Mouse (Mus musculus): ENCODE measurements around the gene Ap4b1. TPM values are rescaled to one million over a fixed set of nuclear protein-coding genes. Genes with fewer than 3 reads are reported as not detected.
"Not testable (repeated sequence)": the region's sequence is repeated elsewhere in the genome, so short reads cannot be mapped to it uniquely, and the experiment has no call there.

The Ap4b1 gene
- polyA plus RNA-seq, 1 experiment from 2014 or later = 20.6 TPM

DNA sequence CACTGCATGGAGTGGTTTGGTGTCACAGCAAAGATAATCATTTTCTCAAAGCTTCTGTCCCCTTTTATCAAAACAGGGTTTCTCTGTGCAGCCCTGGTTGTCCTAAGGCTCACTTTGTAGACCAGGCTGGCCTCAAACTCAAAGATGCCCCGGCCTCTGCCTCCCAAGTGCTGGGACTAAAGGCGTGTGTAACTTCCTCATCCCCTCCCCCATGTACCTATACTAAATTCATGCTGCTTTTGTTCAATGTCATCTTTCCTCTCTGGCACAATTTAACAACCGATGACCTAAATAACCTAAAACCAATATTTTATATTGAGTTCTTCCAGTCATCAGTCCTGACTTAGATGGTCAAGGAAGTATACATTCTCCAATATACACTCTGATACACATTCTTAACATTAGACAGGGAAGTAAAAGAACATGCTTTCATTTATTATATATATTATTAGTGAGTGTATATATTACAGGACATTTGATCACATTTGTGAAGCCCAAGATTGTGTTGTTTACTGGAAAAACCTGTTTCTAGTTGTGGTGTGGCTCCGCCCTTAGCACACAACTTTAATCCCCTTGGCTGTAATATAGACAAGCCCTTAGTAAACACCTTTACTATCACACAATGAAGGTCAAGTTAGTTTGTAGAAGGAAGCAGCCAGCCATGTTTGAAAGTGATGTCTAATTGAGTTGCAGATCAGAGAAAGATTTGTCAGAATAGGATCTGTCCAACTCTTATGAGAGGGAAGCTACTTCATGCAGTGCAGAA lies 26.3 kb upstream of the Ap4b1 start:
- ATAC-seq = 0 out of 2 replicates have a peak, but pooled peaks have one; percentile 42
- Histone ChIP-seq H3K9ac (no peak overlapping the region), H3K36me3 (peaks cover 1% of the 10 kb centered on the region; the same call in 1 of the 2 replicates), H3K4me3 (replicated peaks) (no peak overlapping the region), H3K27ac (no peak overlapping the region), H3K4me2 (replicated peaks) (no peak overlapping the region), H3K4me1 (replicated peaks) (peaks cover 6% of the 10 kb centered on the region; the same call in 1 of the 2 replicates), H3K9me3 (no peaks in the 10 kb centered on the region), H3K27me3 (replicated peaks) (no peaks in the 10 kb centered on the region)
- WGBS = 62% methylated on average over 4 of the region's 4 CpGs

DNA sequence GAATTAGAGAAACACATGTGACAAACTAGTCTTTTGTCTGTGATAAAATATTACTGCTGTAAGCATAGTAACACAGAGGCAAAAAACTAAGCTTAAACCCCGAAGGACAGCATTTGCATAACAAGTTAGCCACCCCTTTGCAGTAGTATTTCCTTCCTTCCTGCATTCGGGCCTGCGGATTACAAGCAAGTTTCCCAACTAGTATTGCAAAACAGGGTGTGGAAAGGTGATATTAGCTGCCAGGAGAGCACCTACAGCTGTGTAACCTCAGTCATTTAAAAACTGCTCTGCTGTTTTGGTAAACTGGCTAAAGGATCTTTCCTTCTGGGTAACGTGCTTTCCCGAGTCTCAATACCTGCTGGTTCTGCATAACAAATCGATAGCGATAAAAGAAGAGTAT lies 22.1 kb upstream of the Ap4b1 start:
- Histone ChIP-seq H3K27ac (no peak overlapping the region), H3K27me3 (replicated peaks) (no peaks in the 10 kb centered on the region), H3K9me3 (no peaks in the 10 kb centered on the region), H3K4me3 (replicated peaks) (no peak overlapping the region), H3K9ac (no peak overlapping the region), H3K4me1 (replicated peaks) (0 out of 2 replicates have a peak, but pooled peaks cover 6% of the 10 kb centered on the region), H3K4me2 (replicated peaks) (no peak overlapping the region), H3K36me3 (no peaks in the 10 kb centered on the region)
- 65% methylated on average over 7 of the region's 7 CpGs for WGBS
- no peak for ATAC-seq

DNA sequence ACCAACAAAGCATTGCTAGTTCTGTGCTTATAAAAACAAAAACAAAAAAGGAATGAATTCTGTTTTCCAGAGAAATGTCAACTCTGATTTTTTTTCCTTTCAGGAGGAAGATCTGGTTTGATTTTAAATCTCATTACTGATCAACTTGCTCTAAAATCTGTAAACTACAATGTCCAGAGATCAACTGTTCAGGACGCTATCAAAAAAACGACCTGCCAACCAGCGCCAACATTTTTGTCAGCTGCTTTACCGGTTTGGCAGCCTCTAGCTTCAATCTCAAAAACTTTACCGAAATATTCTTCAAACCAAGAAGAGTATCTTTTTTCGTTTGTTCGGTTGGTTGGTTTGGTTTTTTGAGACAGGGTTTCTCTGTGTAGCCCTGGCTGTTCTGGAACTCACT lies 20.2 kb upstream of the Ap4b1 start:
- peak overlapping the region; percentile 69 for H3K4me2 ChIP-seq (replicated peaks)
- no peaks in the 10 kb centered on the region for H3K36me3 ChIP-seq
- no peaks in the 10 kb centered on the region for H3K27me3 ChIP-seq (replicated peaks)
- peak overlapping the region; percentile 98 for H3K4me3 ChIP-seq (replicated peaks)
- H3K9ac ChIP-seq = no peak overlapping the region
- ATAC-seq = no peak
- 78% methylated on average over 7 of the region's 7 CpGs for WGBS
- H3K27ac ChIP-seq = no peak overlapping the region
- no peaks in the 10 kb centered on the region for H3K9me3 ChIP-seq
- H3K4me1 ChIP-seq (replicated peaks) = no peaks in the 10 kb centered on the region

DNA sequence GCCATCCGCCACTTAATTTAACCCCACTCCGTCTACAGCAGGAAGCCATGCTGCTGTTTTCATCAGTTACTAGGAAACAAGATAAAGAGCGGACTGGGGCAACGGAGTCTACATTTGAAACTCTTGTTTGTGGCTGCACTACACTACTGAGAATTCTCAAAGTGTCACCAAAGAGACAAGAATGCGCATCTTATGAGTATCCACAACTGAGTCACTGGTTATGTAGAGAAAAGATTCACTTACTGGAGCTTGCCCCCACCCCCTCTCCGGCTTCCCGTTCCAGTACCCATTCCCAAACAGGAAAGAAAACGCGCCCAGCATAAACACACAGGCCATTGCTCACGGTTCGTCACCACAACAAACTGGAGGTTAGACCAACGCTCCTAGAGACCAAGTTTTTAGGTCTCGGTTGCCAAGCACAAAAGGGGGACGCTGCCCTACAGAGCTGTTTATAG lies 19.4 kb upstream of the Ap4b1 start:
- no peaks in the 10 kb centered on the region for H3K9me3 ChIP-seq

DNA sequence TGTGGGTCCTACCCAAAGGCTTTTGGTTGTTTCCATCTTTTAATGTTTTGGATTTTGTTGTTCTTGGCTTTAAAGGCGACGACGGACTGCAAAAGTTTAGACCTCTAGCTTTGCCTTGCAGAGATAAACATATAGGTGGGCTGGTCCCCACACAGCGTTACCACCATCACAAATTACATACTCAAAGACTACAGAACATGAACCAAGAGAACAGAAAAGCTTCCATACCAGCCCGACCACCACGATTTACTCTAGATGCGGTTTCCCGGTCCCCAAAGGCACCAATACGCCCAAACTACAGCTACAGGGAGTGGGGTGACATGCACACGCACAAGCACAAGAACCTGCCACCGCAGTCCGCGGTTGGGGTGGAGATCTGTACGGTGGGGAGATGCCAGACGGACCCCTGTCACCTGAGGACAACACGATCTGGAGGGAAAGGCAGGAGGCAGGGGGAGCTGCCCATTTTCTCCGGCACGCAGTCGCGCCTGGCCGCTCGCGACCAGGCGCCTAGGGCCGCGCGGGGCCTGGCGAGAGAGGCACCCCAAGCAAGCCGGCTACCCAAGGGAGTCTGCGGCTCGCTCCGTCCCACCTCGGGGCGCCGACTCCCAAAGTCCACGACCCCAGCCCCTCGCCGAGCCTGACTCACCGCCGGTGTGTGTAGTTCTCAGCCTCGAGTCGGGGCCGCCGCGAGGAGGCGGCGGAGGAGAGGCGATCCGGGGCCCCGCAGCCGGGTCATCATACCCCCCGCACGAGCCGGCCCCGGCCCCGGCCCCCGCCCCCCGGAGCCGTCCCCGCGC lies 18.8 kb upstream of the Ap4b1 start:
- peak overlapping the region; percentile 98 for H3K4me3 ChIP-seq (replicated peaks)
- peak overlapping the region; percentile 91 for H3K27ac ChIP-seq
- WGBS = under 1% methylated on average over 60 of the region's 61 CpGs
- no peaks in the 10 kb centered on the region for H3K4me1 ChIP-seq (replicated peaks)
- peak overlapping the region; percentile 97 for H3K9ac ChIP-seq
- peak overlapping the region; percentile 69 for H3K4me2 ChIP-seq (replicated peaks)
- ATAC-seq = peak; percentile 82
- H3K9me3 ChIP-seq = no peaks in the 10 kb centered on the region
- no peaks in the 10 kb centered on the region for H3K36me3 ChIP-seq
- no peaks in the 10 kb centered on the region for H3K27me3 ChIP-seq (replicated peaks)

More for the DNA sequence above, 19.4 kb upstream of the Ap4b1 start:
- under 1% methylated on average over 14 of the region's 14 CpGs for WGBS
- Histone ChIP-seq H3K36me3 (no peaks in the 10 kb centered on the region), H3K4me1 (replicated peaks) (no peaks in the 10 kb centered on the region), H3K27ac (peak overlapping the region; percentile 91), H3K4me3 (replicated peaks) (peak overlapping the region; percentile 98), H3K4me2 (replicated peaks) (peak overlapping the region; percentile 69), H3K27me3 (replicated peaks) (no peaks in the 10 kb centered on the region), H3K9ac (peak overlapping the region; percentile 97)
- ATAC-seq = no peak

DNA sequence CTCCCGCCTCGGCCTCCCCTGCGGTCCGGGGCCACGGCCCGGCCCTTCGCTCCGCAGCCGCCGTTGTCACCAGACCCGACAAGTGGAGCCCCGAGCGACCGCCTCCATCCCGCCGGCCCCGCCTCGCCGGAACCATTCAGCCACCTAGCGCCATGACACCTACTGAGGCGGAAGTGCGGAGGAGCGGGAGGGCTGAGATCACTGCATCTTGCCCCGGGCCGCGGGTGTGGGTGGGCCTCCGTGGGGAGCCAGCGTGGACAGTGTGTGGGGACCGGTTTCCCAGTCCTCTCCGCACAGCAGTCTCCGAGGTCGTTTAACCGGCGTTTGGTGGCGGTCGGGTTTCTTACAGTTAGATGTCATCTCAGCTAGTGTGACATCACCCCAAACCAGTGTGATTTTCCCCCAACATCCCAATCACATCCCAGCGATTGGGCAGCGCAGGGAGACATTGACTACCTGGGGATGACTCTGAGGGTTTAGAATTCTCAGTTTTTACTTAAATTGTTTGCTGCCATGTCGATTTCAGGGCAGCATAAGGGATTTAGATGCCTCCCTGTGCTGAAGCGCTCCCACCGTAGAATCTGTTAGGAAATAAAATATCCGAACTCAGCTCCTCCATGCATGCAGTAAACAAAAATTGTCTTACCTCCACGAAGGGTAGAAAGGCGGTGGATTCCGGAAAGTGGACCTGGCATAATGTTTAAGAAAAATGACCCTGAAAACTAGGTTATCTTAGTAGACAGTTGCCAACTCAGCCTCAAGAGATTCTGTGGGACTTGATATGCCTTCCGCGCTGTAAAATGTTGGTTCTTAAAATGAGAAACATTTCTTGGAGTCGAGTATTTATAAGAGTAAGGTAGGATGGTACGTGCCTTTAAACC lies 17.9 kb upstream of the Ap4b1 start, which contains the start of gene Hipk1:
TSS of gene Hipk1 (minus strand) at position 334 of the 881 bp plus-strand sequence.
- no peaks in the 10 kb centered on the region for H3K27me3 ChIP-seq (replicated peaks)
- no peaks in the 10 kb centered on the region for H3K36me3 ChIP-seq
- H3K27ac ChIP-seq = peak within 1 kb of the TSS; percentile 91
- peak within 1 kb of the TSS; percentile 98 for H3K4me3 ChIP-seq (replicated peaks)
- H3K9me3 ChIP-seq = no peaks in the 10 kb centered on the region
- H3K4me1 ChIP-seq (replicated peaks) = no peaks in the 10 kb centered on the region
- WGBS = 9% methylated on average over 49 of the region's 49 CpGs
- ATAC-seq = peak; percentile 97
- peak within 1 kb of the TSS; percentile 97 for H3K9ac ChIP-seq
- H3K4me2 ChIP-seq (replicated peaks) = peak within 1 kb of the TSS; percentile 69

DNA sequence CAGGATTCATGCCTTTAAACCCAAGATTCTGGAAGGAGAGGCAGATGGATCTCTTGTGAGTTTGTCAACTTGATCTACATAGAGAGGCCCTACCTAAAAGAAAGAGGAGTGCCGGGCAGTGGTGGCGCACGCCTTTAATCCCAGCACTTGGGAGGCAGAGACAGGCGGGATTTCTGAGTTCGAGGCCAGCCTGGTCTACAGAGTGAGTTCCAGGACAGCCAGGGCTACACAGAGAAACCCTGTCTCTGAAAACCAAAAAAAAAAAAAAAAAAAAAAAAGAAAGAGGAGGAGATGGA lies 17.3 kb upstream of the Ap4b1 start:
- H3K4me2 ChIP-seq (replicated peaks) = peak overlapping the region; percentile 69
- H3K4me3 ChIP-seq (replicated peaks); H3K27me3 ChIP-seq (replicated peaks); H3K36me3 ChIP-seq; H3K9me3 ChIP-seq; H3K4me1 ChIP-seq (replicated peaks); ATAC-seq; H3K9ac ChIP-seq; H3K27ac ChIP-seq: not testable (repeated sequence)
- 79% methylated on average over 5 of the region's 5 CpGs for WGBS

DNA sequence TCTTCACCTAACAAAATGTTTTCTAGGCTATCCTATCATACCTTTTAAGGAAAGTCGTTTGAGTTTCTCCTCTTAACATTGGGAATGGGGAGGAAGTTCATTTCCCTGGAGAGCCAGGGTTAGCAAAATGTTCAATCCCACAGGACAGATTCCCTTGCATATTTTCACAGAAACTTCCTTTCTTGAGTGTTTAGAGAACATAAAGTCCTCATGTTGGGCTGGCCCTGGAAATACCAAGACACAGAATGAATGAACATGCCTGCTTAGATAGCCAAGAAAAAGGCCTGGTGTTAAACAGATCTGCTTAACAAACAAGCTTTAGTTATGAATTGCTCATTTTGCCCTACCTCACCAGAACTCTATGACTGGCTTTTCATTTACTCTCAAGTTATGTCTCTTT lies 16.8 kb upstream of the Ap4b1 start:
- H3K36me3 ChIP-seq = no peaks in the 10 kb centered on the region
- no peaks in the 10 kb centered on the region for H3K4me1 ChIP-seq (replicated peaks)
- no peaks in the 10 kb centered on the region for H3K9me3 ChIP-seq
- H3K4me2 ChIP-seq (replicated peaks) = no peak overlapping the region
- no peak overlapping the region for H3K27ac ChIP-seq
- ATAC-seq = no peak
- 70% methylated on average over 1 of the region's 1 CpGs for WGBS
- H3K27me3 ChIP-seq (replicated peaks) = no peaks in the 10 kb centered on the region
- H3K4me3 ChIP-seq (replicated peaks) = no peak overlapping the region
- no peak overlapping the region for H3K9ac ChIP-seq

DNA sequence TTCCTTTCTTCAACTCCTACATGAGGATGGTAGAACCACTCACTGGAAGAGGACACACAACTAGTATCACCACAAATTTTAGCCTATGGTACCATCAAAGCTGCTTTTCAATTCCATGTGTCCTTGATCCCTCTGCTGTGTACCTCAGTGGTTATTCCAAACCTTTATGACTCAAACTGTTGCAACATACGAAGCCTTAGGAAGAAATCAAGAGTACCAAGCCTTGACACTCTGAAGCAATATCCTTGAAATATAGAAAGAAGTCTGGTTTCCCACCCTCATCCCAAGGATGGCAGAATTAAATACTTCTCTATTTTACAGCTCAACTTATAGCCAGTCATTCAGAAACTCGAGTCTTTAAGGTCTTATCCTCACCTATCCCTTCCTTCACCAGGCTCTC lies 12.9 kb upstream of the Ap4b1 start:
- Histone ChIP-seq H3K4me3 (replicated peaks) (no peak overlapping the region), H3K9ac (no peak overlapping the region), H3K27me3 (replicated peaks) (no peaks in the 10 kb centered on the region; the same call in 1 of the 2 replicates), H3K27ac (no peak overlapping the region), H3K9me3 (no peaks in the 10 kb centered on the region), H3K4me2 (replicated peaks) (no peak overlapping the region), H3K4me1 (replicated peaks) (no peaks in the 10 kb centered on the region), H3K36me3 (no peaks in the 10 kb centered on the region)
- 63% methylated on average over 2 of the region's 2 CpGs for WGBS
- no peak for ATAC-seq

DNA sequence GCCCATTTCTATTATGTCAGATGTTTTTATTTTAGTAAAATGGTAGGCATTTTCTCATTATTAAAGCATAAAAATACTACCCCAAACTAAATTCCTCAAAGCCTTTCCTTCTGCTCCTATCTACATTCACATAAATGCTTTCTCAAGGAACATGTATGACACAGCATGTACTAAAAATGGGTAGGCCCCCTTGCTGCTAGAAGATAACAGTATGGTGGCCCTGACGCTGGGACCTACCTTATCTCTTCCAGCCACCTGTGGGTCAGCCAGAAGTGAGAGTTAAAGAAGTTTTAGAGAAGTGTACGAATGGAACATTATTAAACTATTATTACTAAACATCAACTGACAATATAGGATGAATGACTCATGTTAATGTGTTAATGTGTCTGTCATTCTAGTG lies 9.8 kb upstream of the Ap4b1 start:
- WGBS = 69% methylated on average over 2 of the region's 2 CpGs
- H3K4me2 ChIP-seq (replicated peaks) = no peak overlapping the region
- no peaks in the 10 kb centered on the region; the same call in 1 of the 2 replicates for H3K27me3 ChIP-seq (replicated peaks)
- H3K4me3 ChIP-seq (replicated peaks) = no peak overlapping the region
- peak; percentile 43; the same call in 1 of the 2 replicates for ATAC-seq
- H3K4me1 ChIP-seq (replicated peaks) = peaks cover 8% of the 10 kb centered on the region
- peaks cover 12% of the 10 kb centered on the region; the same call in 1 of the 2 replicates for H3K36me3 ChIP-seq
- H3K27ac ChIP-seq = no peak overlapping the region
- no peaks in the 10 kb centered on the region for H3K9me3 ChIP-seq
- H3K9ac ChIP-seq = no peak overlapping the region

DNA sequence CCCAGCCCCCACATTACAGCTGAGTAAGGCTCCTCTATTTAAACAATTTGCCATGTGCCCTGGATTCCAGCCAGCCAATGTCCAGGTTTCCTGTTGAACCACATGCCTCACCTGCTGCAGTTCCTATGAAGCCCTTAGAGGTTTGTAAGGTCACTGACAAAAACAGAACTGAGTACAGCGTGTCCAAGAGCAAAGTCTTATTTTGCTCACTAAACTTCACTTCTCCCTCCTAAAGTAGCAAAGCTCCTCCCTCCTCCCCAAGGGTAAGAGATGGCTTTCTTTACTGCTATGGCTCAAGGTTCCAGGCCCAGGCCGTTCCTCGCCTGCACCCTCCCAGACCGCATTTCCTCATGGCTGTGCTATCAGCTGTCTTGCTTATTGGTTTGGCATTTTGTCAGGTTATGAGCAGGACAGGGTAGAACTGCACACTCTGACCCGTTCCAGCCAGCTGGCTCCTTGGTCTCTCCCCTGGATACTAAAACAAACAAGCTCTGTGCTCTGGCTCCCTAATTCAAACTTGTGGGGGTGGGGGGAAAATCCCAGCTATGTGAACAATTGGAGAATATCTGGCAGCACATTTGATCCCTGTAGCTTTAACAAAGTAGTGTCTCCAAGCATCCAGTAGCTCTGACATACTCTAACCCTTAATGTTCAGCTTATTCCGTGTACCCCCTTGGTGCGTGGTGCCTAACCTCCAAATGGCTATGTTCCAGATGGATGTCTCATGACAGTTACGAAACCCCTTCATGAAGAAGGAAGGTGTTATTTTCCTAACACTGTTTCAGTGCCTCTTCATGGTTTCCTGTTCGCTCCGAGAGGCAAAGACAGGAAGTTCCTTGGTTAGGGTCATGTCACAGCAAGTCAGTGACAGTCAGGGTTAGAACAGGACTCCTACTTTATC lies 7.4 kb upstream of the Ap4b1 start:
- H3K36me3 ChIP-seq = peaks cover 13% of the 10 kb centered on the region; the same call in 1 of the 2 replicates
- WGBS = 55% methylated on average over 10 of the region's 10 CpGs
- peak; percentile 92 for ATAC-seq
- H3K4me3 ChIP-seq (replicated peaks) = no peak overlapping the region
- H3K4me2 ChIP-seq (replicated peaks) = peak overlapping the region; percentile 9; the same call in 1 of the 2 replicates
- no peaks in the 10 kb centered on the region for H3K9me3 ChIP-seq
- peak overlapping the region; percentile 56 for H3K27ac ChIP-seq
- no peaks in the 10 kb centered on the region; the same call in 1 of the 2 replicates for H3K27me3 ChIP-seq (replicated peaks)
- peaks cover 8% of the 10 kb centered on the region for H3K4me1 ChIP-seq (replicated peaks)
- H3K9ac ChIP-seq = no peak overlapping the region
